Mouse (Mus musculus) testis, adult 2 months (tissue): ENCODE measurements at regions not wholly inside any gene's neighbourhood (a gene's known extent, or its start where the extent isn't known, plus 50 kb on each side); places are given as distances from the start of the nearest gene placed in this dataset.

Source experiments
- CTCF ChIP-seq: fragments of 200-500 bp; IDR thresholded peaks from 2 replicates; pipeline ENCODE4 v1.5.1; 2012; ENCODE audit warnings: low read depth, mild to moderate bottlenecking, inconsistent platforms, low read length, moderate library complexity; ENCODE audit not compliant: control insufficient read depth, insufficient read depth, insufficient replicate concordance
- POLR2A ChIP-seq: fragments of 200-500 bp; IDR thresholded peaks from 2 replicates; pipeline ENCODE4 v1.6.1; 2012; ENCODE audit warnings: low read depth, mild to moderate bottlenecking, inconsistent platforms, low read length, moderate library complexity; ENCODE audit not compliant: control insufficient read depth

DNA sequence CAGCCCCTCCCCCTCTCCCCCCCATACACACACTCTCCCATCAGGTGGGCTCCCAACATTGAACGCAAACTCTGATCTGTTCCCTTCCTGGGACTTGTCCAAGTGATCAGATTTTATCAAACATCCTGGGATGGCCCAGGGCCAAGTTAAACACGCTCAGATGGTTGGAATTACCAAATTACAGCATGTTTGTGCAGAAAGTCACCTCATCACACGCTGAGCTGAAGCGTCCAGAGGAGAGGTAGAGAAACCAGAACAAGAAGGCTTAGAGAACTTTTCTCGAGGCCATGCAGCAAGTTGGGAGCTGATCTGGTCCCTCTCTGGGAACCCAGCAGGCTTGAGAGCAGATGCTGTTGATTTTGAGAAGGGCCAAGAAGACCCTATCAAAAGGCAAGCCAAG, 136.5 kb downstream of the Sec61b start:
- TF ChIP-seq CTCF (no peak), POLR2A (no peak)
